Comparison of ENCODE assay signal across 8 mouse cellular contexts in the genomic region with DNA sequence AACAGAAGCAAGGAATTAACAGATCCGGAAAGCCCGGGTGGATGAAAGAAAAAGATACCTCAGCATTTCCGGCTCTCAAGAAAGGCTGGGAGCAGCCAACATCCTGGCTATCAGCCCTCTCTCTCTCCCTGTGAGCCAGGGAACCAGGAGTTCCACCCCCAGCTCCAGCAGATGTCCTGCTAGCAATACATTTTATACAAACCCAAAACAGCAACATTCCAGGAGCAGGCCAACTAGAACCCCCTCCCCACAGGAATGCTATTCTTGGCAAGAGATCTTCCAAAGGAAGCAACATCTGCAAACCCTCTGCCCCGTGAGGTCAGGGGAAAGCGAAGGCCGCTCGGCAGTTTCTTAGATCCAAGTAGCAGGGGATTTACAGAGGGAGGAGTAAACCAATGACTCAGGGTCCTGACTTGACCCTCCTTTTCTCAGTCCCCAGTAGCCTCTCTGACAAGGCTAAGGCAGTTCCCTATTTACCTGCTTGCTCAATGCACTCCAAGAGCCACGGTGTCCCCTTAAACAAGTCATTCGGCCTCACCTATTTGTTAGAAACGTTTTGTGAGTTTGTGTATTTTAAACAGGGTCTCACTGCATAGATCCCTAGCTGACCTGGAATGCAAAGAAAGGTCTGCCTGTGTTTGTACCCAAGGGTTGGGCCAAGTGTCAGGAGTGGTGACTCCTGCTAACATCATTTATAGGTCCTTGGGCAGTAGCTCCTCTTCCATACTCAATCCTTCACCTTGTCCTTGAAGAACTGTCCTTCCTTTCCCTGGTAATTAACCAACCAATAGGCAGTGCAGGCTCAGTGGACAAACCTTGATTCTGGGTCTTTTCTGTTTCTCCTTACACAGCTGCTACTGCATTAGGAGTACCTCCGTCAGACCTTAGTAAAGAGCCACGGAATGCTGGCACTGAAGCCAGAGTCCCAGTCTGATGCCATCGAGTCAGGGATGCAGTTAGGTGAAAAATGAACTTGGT. TPM values are rescaled to one million over a fixed set of nuclear protein-coding genes. Genes with fewer than 3 reads are reported as not detected.
DNase-seq lines count a peak whose midpoint lies in the region; ATAC-seq and TF ChIP-seq lines count a peak whose summit lies in the region.

No protein-coding gene starts in this region.

- 45% methylated on average over 13 of the region's 13 CpGs for WGBS in kidney, embryonic 16.5 days
- WGBS in stomach, embryonic 14.5 days: 41% methylated on average over 13 of the region's 13 CpGs

- no peak overlapping the region for H3K4me2 ChIP-seq in kidney, embryonic 16.5 days (replicated peaks; ENCODE audit: low read depth, low read length)
- no peak overlapping the region for H3K4me2 ChIP-seq in stomach, embryonic 14.5 days (replicated peaks; ENCODE audit: low read depth, low read length)

- peak overlapping the region; percentile 72 for H3K27ac ChIP-seq in gastrocnemius, adult 2 months
- peak overlapping the region; percentile 74 for H3K27ac ChIP-seq in kidney, embryonic 16.5 days (ENCODE audit: low read length)
- peak overlapping the region; percentile 64; the same call in 1 of the 2 replicates for H3K27ac ChIP-seq in stomach, embryonic 14.5 days (ENCODE audit: low read length)

- peak; percentile 44 to 48 for DNase-seq in left cerebral cortex, postnatal 14 days (ENCODE audit: low spot score in 2 of 2)
- DNase-seq in left cerebral cortex, adult 11 months (ENCODE audit: low spot score): no peak
- peak; percentile 93 for DNase-seq in R1 (ENCODE audit: low read depth, low spot score)
- peak; percentile 62 for DNase-seq in gastrocnemius, adult 2 months
- no peak for DNase-seq in cerebellum, adult 11-12 months
- DNase-seq in layer of hippocampus, postnatal 25 days (ENCODE audit: extremely low spot score in 1 of 2, low spot score in 1 of 2): no peak

- H3K27me3 ChIP-seq in kidney, embryonic 16.5 days (ENCODE audit: insufficient read depth, low read length): no peaks in the 10 kb centered on the region
- no peaks in the 10 kb centered on the region for H3K27me3 ChIP-seq in stomach, embryonic 14.5 days (ENCODE audit: control insufficient read depth, insufficient read depth, low read length)

- peaks cover 22% of the 10 kb centered on the region for H3K4me1 ChIP-seq in kidney, embryonic 16.5 days (ENCODE audit: insufficient read depth, low read length)
- H3K4me1 ChIP-seq in stomach, embryonic 14.5 days (ENCODE audit: control insufficient read depth, insufficient read depth, low read length): peaks cover 8% of the 10 kb centered on the region; the same call in 1 of the 2 replicates

- intact Hi-C loops in left cerebral cortex, postnatal 14 days (cut with DNase I): loop anchor here (5.0 kb wide), 1 partner anchor 56 kb away; no protein-coding TSS in a partner anchor
- intact Hi-C loops in gastrocnemius, adult 2 months (cut with DNase I): loop anchor here (5.0 kb wide), 1 partner anchor 56 kb away; no protein-coding TSS in a partner anchor

- peaks cover 44% of the 10 kb centered on the region for H3K36me3 ChIP-seq in kidney, embryonic 16.5 days (ENCODE audit: insufficient read depth, low read length)
- H3K36me3 ChIP-seq in stomach, embryonic 14.5 days (ENCODE audit: control insufficient read depth, insufficient read depth, low read length): peaks cover 46% of the 10 kb centered on the region

- no peak overlapping the region for H3K4me3 ChIP-seq in gastrocnemius, adult 2 months
- no peak overlapping the region for H3K4me3 ChIP-seq in kidney, embryonic 16.5 days (ENCODE audit: low read length)
- H3K4me3 ChIP-seq in stomach, embryonic 14.5 days (ENCODE audit: low read depth, low read length): no peak overlapping the region

- no peaks in the 10 kb centered on the region for H3K9me3 ChIP-seq in kidney, embryonic 16.5 days (ENCODE audit: low read length)
- H3K9me3 ChIP-seq in stomach, embryonic 14.5 days (ENCODE audit: control insufficient read depth, low read depth, low read length): no peaks in the 10 kb centered on the region

- H3K9ac ChIP-seq in kidney, embryonic 16.5 days (replicated peaks; ENCODE audit: low read length): no peak overlapping the region
- no peak overlapping the region for H3K9ac ChIP-seq in stomach, embryonic 14.5 days (replicated peaks; ENCODE audit: low read depth, low read length)

- no peak for TF ChIP-seq CTCF in gastrocnemius, adult 2 months (IDR thresholded peaks at IDR 0.05)

- ATAC-seq in kidney, embryonic 16.5 days (ENCODE audit: low FRiP score, low TSS enrichment): peak; percentile 68; the same call in 1 of the 2 replicates
- peak; percentile 35; the same call in 1 of the 2 replicates for ATAC-seq in stomach, embryonic 14.5 days (ENCODE audit: insufficient number of reproducible peaks, insufficient read depth, low FRiP score, low read depth)

RNA-seq across cellular contexts. Expression of a gene that starts 3.1 kb away (rescaled TPM):
- 100 to 1,000 TPM in 1 of 2 experiments, 10 to 100 TPM in 1; 98.4 to 107 TPM for total RNA-seq in left cerebral cortex, postnatal 14 days (2021)
- 1 to 10 TPM; 5.2 TPM for total RNA-seq in gastrocnemius, adult 2 months (2021)
- polyA plus RNA-seq in kidney, embryonic 16.5 days (2015; fragmentation: Nextera tagmentation; extraction: Ambion mirVana): 3.0 and 3.2 TPM in 2 replicates
- polyA plus RNA-seq in stomach, embryonic 14.5 days (2014; fragmentation: Nextera tagmentation; extraction: Ambion mirVana): 1.2 and 1.5 TPM in 2 replicates
- 10 to 100 TPM; 77.1 to 79.3 TPM for total RNA-seq in layer of hippocampus, postnatal 25 days (2021)

RNA-seq across cellular contexts. Expression of a gene that starts 37.6 kb away (rescaled TPM):
- 10 to 100 TPM; 54.8 to 56.2 TPM for total RNA-seq in left cerebral cortex, postnatal 14 days (2021)
- 10 to 100 TPM; 60.3 to 64.2 TPM for total RNA-seq in gastrocnemius, adult 2 months (2021)
- polyA plus RNA-seq in kidney, embryonic 16.5 days (2015; fragmentation: Nextera tagmentation; extraction: Ambion mirVana): 86.9 and 88.5 TPM in 2 replicates
- 61.5 and 67.4 TPM in 2 replicates for polyA plus RNA-seq in stomach, embryonic 14.5 days (2014; fragmentation: Nextera tagmentation; extraction: Ambion mirVana)
- 10 to 100 TPM; 61.1 to 64.0 TPM for total RNA-seq in layer of hippocampus, postnatal 25 days (2021)

RNA-seq across cellular contexts. Expression of a gene that starts 37.8 kb away (rescaled TPM):
- 10 to 100 TPM; 53.9 to 54.6 TPM for total RNA-seq in left cerebral cortex, postnatal 14 days (2021)
- total RNA-seq in gastrocnemius, adult 2 months (2021): 10 to 100 TPM; 16.9 to 19.7 TPM
- polyA plus RNA-seq in kidney, embryonic 16.5 days (2015; fragmentation: Nextera tagmentation; extraction: Ambion mirVana): 175 and 182 TPM in 2 replicates
- polyA plus RNA-seq in stomach, embryonic 14.5 days (2014; fragmentation: Nextera tagmentation; extraction: Ambion mirVana): 148 TPM in 2 replicates
- 10 to 100 TPM; 68.1 to 68.6 TPM for total RNA-seq in layer of hippocampus, postnatal 25 days (2021)

Comparison
In these comparisons a context has a peak if more than half of its experiments do, and no peak if none do; other contexts are left out.
1. DNase-seq: peak in left cerebral cortex, postnatal 14 days (2 of 2), R1 (single experiment) and gastrocnemius, adult 2 months (single experiment); none in left cerebral cortex, adult 11 months (single experiment), cerebellum, adult 11-12 months (single experiment) and layer of hippocampus, postnatal 25 days (0 of 2).
2. RNA of a gene that starts 3.1 kb away (total RNA-seq): 98.4 to 107 TPM in left cerebral cortex, postnatal 14 days and 77.1 to 79.3 TPM in layer of hippocampus, postnatal 25 days; 5.2 TPM in gastrocnemius, adult 2 months; every median in the first group is over 10 times any median in the second.
3. Peak in every context shown above with its lines, with median percentiles within 50 percentile points of each other: H3K27ac ChIP-seq.